Mouse (Mus musculus) forebrain, postnatal 0 days (tissue): ENCODE measurements at regions not wholly inside any gene's neighbourhood (a gene's known extent, or its start where the extent isn't known, plus 50 kb on each side); places are given as distances from the start of the nearest gene placed in this dataset.

Experiments used
- ATAC-seq: fragments of 200-750 bp; cut with Nextera tagmentation; 2 replicates; pipeline ENCODE4 v1.8.0; 2017; ENCODE audit warnings: mild to moderate bottlenecking, moderate library complexity
- DNase-seq: peaks from one replicate; pipeline ENCODE4 v3.0.0-alpha.2; 2015
- H3K27ac ChIP-seq: fragments of 300-500 bp; sonication (generic); 2 replicates; pipeline ENCODE4 v1.5.1; 2014; ENCODE audit warnings: low read depth, mild to moderate bottlenecking, antibody characterized with exemption, low read length, moderate library complexity, mixed read lengths
- H3K27me3 ChIP-seq: fragments of 300-500 bp; sonication (generic); 2 replicates; pipeline ENCODE4 v1.6.1; 2014; ENCODE audit warnings: mild to moderate bottlenecking, low read length, mixed read lengths; ENCODE audit not compliant: insufficient read depth
- H3K36me3 ChIP-seq: fragments of 300-500 bp; sonication (generic); 2 replicates; pipeline ENCODE4 v1.6.1; 2014; ENCODE audit warnings: mild to moderate bottlenecking, moderate library complexity; ENCODE audit not compliant: insufficient read depth
- H3K4me1 ChIP-seq: fragments of 300-500 bp; sonication (generic); 2 replicates; pipeline ENCODE4 v1.6.1; 2014; ENCODE audit warnings: antibody characterized with exemption; ENCODE audit not compliant: insufficient read depth
- H3K4me2 ChIP-seq: fragments of 300-500 bp; sonication (generic); 2 replicates; pipeline ENCODE4 v1.6.1; 2014; ENCODE audit warnings: low read depth, mild to moderate bottlenecking, moderate library complexity
- H3K4me3 ChIP-seq: fragments of 300-500 bp; sonication (generic); 2 replicates; pipeline ENCODE4 v1.5.1; 2014; ENCODE audit warnings: low read depth, low read length, mixed read lengths
- H3K9ac ChIP-seq: fragments of 300-500 bp; sonication (generic); 2 replicates; pipeline ENCODE4 v1.6.1; 2014; ENCODE audit warnings: mild to moderate bottlenecking
- H3K9me3 ChIP-seq: fragments of 300-500 bp; sonication (generic); 2 replicates; pipeline ENCODE4 v1.6.1; 2016; ENCODE audit warnings: low read length
- CTCF ChIP-seq: sonication (generic); IDR thresholded peaks from 2 replicates; pipeline ENCODE4 v1.5.1; 2016; ENCODE audit warnings: antibody characterized with exemption, control low read depth, low read depth
- WGBS: fragments of 180-500 bp; shearing (Covaris S2); extraction: QIAGEN DNeasy Blood & Tissue Kit; methylation state at CpG from one replicate; pipeline ENCODE4 v1.1.7; 2014; 5-methylcytosine and 5-hydroxymethylcytosine counted together

GRCm38 (mm10) chr6:68631787-68632186 lies 1096.2 kb upstream of the Tacstd2 start:
- no peak for DNase-seq
- 73% methylated on average over 1 of the region's 1 CpGs for whole genome bisulfite sequencing
- H3K27ac ChIP-seq, result no peak overlapping the region
- TF ChIP-seq CTCF, result no peak
- H3K9me3 ChIP-seq, result no peaks in the 10 kb centered on the region
- no peak overlapping the region for H3K4me3 ChIP-seq
- no peaks in the 10 kb centered on the region for H3K27me3 ChIP-seq
- no peak for ATAC-seq
- H3K4me2 ChIP-seq, result no peak overlapping the region
- no peaks in the 10 kb centered on the region for H3K36me3 ChIP-seq
- no peaks in the 10 kb centered on the region for H3K4me1 ChIP-seq
- H3K9ac ChIP-seq, result no peak overlapping the region

- 67% methylated on average over 2 of the region's 2 CpGs for WGBS
- Histone ChIP-seq H3K9me3 (no peaks in the 10 kb centered on the region), H3K9ac (no peak overlapping the region), H3K36me3 (no peaks in the 10 kb centered on the region), H3K4me1 (no peaks in the 10 kb centered on the region), H3K27me3 (no peaks in the 10 kb centered on the region), H3K27ac (no peak overlapping the region), H3K4me2 (no peak overlapping the region), H3K4me3 (no peak overlapping the region)
- DNase-seq, result no peak
- no peak for TF ChIP-seq CTCF
- no peak for ATAC-seq
Observed at GRCm38 (mm10) chr6:68606033-68606432, 1070.4 kb upstream of the Tacstd2 start.
